Mouse (Mus musculus): Measurements from ENCODE around the gene Ttc28. TPM values are rescaled to one million over a fixed set of nuclear protein-coding genes. Genes with fewer than 3 reads are reported as not detected.

Ttc28 gene
- polyA plus RNA-seq, 1 experiment from 2014 or later: 13.0 TPM

DNA sequence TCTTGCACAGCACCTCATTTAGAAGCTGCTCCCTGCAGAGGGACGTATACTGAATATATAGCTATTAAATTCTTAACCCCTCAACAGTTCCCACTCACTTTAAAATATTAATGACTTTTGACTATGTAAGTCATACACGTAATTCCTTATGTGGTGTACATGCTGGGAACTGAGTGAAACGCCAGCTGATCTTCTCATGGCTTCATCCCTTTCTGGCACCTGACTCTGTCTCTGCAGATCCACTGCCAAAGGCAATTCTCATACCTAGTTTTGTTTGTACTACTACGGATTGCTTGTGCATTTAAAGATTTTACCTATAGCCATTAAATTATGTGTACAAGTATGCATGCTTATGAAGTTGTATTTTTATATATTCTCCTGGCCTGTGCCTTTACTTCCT is 39.9 kb downstream of the Ttc28 start:
- no peak overlapping the region for H3K4me3 ChIP-seq (ENCODE audit: low read depth, low read length)
- WGBS: 88% methylated on average over 4 of the region's 4 CpGs
- DNase-seq (ENCODE audit: low spot score) (no peak), ATAC-seq (replicated peaks; ENCODE audit: low FRiP score, low TSS enrichment, low read depth) (no peak)
- H3K9ac ChIP-seq (ENCODE audit: low read length): no peak overlapping the region
- no peak overlapping the region for H3K4me2 ChIP-seq (ENCODE audit: low read length)
- H3K9me3 ChIP-seq (ENCODE audit: control insufficient read depth, low read length): no peaks in the 10 kb centered on the region
- H3K27ac ChIP-seq (ENCODE audit: low read depth): no peak overlapping the region
- no peaks in the 10 kb centered on the region for H3K27me3 ChIP-seq (replicated peaks; ENCODE audit: control insufficient read depth, insufficient read depth, low read length)
- no peaks in the 10 kb centered on the region for H3K36me3 ChIP-seq (ENCODE audit: control insufficient read depth, insufficient read depth, low read length)
- H3K4me1 ChIP-seq (replicated peaks; ENCODE audit: control insufficient read depth, insufficient read depth, low read length): no peaks in the 10 kb centered on the region

DNA sequence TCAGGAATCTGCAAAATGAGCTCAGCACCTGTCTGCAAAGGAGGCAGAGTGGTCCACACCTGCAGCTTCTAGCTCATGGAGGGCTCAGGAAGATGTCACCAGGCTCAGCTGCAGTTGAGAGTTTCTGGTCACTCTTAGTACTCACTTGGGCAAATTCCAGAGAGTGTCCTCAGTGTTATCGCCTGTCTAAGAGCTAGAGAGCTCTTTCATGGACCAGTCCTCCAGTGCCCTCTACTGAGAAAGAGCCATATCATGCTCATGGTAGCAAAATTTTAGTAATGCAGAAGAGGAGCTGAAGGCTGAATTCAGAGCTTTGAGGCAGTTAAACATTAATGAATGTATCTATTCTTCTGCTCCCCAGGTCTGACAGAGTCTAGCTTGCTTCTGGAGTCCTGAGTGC is 43.7 kb downstream of the Ttc28 start:
- no peak overlapping the region for H3K4me2 ChIP-seq (ENCODE audit: low read length)
- no peak overlapping the region for H3K4me3 ChIP-seq (ENCODE audit: low read depth, low read length)
- H3K4me1 ChIP-seq (replicated peaks; ENCODE audit: control insufficient read depth, insufficient read depth, low read length): no peaks in the 10 kb centered on the region
- H3K27ac ChIP-seq (ENCODE audit: low read depth): no peak overlapping the region
- no peaks in the 10 kb centered on the region for H3K36me3 ChIP-seq (ENCODE audit: control insufficient read depth, insufficient read depth, low read length)
- DNase-seq (ENCODE audit: low spot score) (no peak), ATAC-seq (replicated peaks; ENCODE audit: low FRiP score, low TSS enrichment, low read depth) (no peak)
- WGBS: 17% methylated on average over 1 of the region's 1 CpGs
- H3K27me3 ChIP-seq (replicated peaks; ENCODE audit: control insufficient read depth, insufficient read depth, low read length): no peaks in the 10 kb centered on the region
- no peaks in the 10 kb centered on the region for H3K9me3 ChIP-seq (ENCODE audit: control insufficient read depth, low read length)
- no peak overlapping the region for H3K9ac ChIP-seq (ENCODE audit: low read length)

DNA sequence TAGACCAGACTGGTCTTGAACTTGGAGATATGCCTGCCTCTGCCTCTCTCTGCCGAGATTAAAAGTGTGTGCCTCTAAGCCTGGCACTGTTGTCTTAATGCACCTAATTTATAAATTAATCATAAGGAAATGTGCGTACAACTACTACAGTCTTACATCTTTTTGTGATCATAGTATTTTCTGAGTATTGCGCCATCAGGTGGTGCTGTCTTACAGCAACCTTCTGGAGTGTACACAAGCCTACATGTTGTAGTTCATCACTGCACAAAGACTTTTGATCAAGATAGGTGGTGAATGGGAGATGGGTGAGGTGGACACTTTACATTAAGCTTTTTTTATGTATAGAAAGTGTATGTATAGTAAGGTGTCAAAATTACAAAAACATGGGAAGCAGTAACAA is 45.0 kb downstream of the Ttc28 start:
- H3K36me3 ChIP-seq (ENCODE audit: control insufficient read depth, insufficient read depth, low read length): no peaks in the 10 kb centered on the region
- WGBS: 91% methylated on average over 3 of the region's 3 CpGs
- no peaks in the 10 kb centered on the region for H3K27me3 ChIP-seq (replicated peaks; ENCODE audit: control insufficient read depth, insufficient read depth, low read length)
- DNase-seq (ENCODE audit: low spot score) (no peak), ATAC-seq (replicated peaks; ENCODE audit: low FRiP score, low TSS enrichment, low read depth) (no peak)
- H3K9me3 ChIP-seq (ENCODE audit: control insufficient read depth, low read length): no peaks in the 10 kb centered on the region
- no peak overlapping the region for H3K4me3 ChIP-seq (ENCODE audit: low read depth, low read length)
- no peak overlapping the region for H3K9ac ChIP-seq (ENCODE audit: low read length)
- no peak overlapping the region for H3K27ac ChIP-seq (ENCODE audit: low read depth)
- H3K4me1 ChIP-seq (replicated peaks; ENCODE audit: control insufficient read depth, insufficient read depth, low read length): no peaks in the 10 kb centered on the region
- no peak overlapping the region for H3K4me2 ChIP-seq (ENCODE audit: low read length)

DNA sequence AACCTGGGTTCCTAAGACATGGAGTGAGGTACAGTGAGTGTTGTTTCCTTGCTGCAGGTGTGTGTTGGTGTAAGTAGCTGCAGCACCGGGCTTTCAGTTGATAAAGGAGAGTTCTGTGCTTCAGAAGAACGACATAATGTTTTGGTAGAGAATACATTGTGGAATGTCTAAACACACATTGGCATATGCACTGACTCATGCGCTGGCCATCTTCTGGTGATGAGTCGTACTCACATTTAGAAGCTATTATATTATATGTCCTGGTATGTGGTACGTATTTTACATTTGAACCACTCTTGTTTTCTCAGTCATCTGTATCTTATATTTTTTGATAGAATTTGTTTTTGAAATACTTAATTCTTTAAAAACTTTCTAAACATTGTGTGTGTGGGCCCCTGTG is 46.2 kb downstream of the Ttc28 start:
- Histone ChIP-seq H3K27ac (ENCODE audit: low read depth) (no peak overlapping the region), H3K4me1 (replicated peaks; ENCODE audit: control insufficient read depth, insufficient read depth, low read length) (no peaks in the 10 kb centered on the region), H3K4me2 (ENCODE audit: low read length) (no peak overlapping the region), H3K27me3 (replicated peaks; ENCODE audit: control insufficient read depth, insufficient read depth, low read length) (no peaks in the 10 kb centered on the region), H3K4me3 (ENCODE audit: low read depth, low read length) (no peak overlapping the region), H3K9me3 (ENCODE audit: control insufficient read depth, low read length) (no peaks in the 10 kb centered on the region), H3K9ac (ENCODE audit: low read length) (no peak overlapping the region), H3K36me3 (ENCODE audit: control insufficient read depth, insufficient read depth, low read length) (no peaks in the 10 kb centered on the region)
- WGBS: 72% methylated on average over 5 of the region's 5 CpGs
- ATAC-seq (replicated peaks; ENCODE audit: low FRiP score, low TSS enrichment, low read depth) (no peak), DNase-seq (ENCODE audit: low spot score) (no peak)

DNA sequence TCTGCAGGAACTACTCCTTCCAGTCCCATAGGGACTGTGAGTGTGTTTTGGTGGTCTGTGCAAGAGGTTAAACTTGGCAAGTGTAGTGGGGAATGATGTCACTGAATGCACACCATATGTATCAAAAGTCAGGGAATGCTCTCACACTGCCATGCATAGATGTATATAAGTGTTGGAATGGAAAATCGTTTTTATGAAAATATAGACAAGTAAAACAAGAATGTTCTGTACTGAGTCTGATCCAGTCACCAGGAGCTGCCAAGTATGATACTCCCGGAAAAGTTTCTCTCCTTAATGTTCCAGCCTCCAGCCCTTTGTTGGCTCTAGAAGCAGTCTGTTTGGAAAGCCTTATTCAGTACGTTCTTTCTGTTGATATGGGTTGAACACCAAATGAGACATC is 48.7 kb downstream of the Ttc28 start:
- Histone ChIP-seq H3K9ac (ENCODE audit: low read length) (no peak overlapping the region), H3K27me3 (replicated peaks; ENCODE audit: control insufficient read depth, insufficient read depth, low read length) (no peaks in the 10 kb centered on the region), H3K9me3 (ENCODE audit: control insufficient read depth, low read length) (no peaks in the 10 kb centered on the region), H3K27ac (ENCODE audit: low read depth) (no peak overlapping the region), H3K4me2 (ENCODE audit: low read length) (no peak overlapping the region), H3K36me3 (ENCODE audit: control insufficient read depth, insufficient read depth, low read length) (no peaks in the 10 kb centered on the region), H3K4me1 (replicated peaks; ENCODE audit: control insufficient read depth, insufficient read depth, low read length) (no peaks in the 10 kb centered on the region), H3K4me3 (ENCODE audit: low read depth, low read length) (no peak overlapping the region)
- no peak for ATAC-seq (replicated peaks; ENCODE audit: low FRiP score, low TSS enrichment, low read depth)
- WGBS: 63% methylated on average over 3 of the region's 3 CpGs
- DNase-seq (ENCODE audit: low spot score): no peak

DNA sequence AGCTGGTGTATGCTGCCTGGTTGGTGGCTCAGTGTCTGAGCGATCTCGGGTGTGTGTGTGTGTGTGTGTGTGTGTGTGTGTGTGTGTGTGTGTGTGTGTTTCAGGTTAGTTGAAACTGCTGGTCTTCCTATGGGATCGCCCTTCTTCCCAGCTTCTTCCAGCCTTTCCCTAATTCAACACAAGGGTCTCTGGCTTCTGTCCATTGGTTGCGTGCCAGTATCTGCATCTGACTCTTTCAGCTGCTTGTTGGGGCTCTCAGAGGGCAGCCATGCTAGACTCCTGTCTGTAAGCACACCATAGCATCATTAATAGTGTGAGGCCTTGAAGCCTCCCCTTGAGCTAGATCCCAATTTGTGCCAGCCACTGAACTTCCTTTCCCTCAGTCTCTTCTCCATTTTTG is 49.7 kb downstream of the Ttc28 start:
- H3K36me3 ChIP-seq (ENCODE audit: control insufficient read depth, insufficient read depth, low read length): no peaks in the 10 kb centered on the region
- no peak overlapping the region for H3K9ac ChIP-seq (ENCODE audit: low read length)
- H3K9me3 ChIP-seq (ENCODE audit: control insufficient read depth, low read length): no peaks in the 10 kb centered on the region
- 74% methylated on average over 4 of the region's 4 CpGs for WGBS
- no peak overlapping the region for H3K4me3 ChIP-seq (ENCODE audit: low read depth, low read length)
- H3K27me3 ChIP-seq (replicated peaks; ENCODE audit: control insufficient read depth, insufficient read depth, low read length): no peaks in the 10 kb centered on the region
- no peak overlapping the region for H3K27ac ChIP-seq (ENCODE audit: low read depth)
- ATAC-seq (replicated peaks; ENCODE audit: low FRiP score, low TSS enrichment, low read depth) (no peak), DNase-seq (ENCODE audit: low spot score) (no peak)
- no peak overlapping the region for H3K4me2 ChIP-seq (ENCODE audit: low read length)
- no peaks in the 10 kb centered on the region for H3K4me1 ChIP-seq (replicated peaks; ENCODE audit: control insufficient read depth, insufficient read depth, low read length)

DNA sequence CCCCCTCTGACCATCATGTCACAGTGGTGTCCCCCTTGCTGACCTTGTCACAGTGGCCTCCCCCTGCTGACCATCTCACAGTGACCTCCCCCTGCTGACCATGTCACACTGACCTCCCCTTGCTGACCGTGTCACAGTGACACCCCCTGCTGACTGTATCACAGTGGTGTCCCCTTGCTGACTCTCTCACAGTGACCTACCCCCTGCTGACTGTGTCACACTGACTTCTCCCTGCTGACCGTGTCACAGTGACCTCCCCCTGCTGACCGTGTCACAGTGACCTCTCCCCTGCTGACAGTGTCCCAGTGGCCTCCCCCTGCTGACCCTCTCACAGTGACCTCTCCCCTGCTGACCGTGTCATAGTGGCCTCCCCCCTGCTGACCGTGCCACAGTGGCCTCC is 57.0 kb downstream of the Ttc28 start:
- no peaks in the 10 kb centered on the region for H3K9me3 ChIP-seq (ENCODE audit: control insufficient read depth, low read length)
- no peak overlapping the region for H3K9ac ChIP-seq (ENCODE audit: low read length)
- H3K4me2 ChIP-seq (ENCODE audit: low read length): no peak overlapping the region
- no peak overlapping the region for H3K27ac ChIP-seq (ENCODE audit: low read depth)
- no peak for ATAC-seq (replicated peaks; ENCODE audit: low FRiP score, low TSS enrichment, low read depth)
- H3K4me3 ChIP-seq (ENCODE audit: low read depth, low read length): no peak overlapping the region
- H3K4me1 ChIP-seq (replicated peaks; ENCODE audit: control insufficient read depth, insufficient read depth, low read length): no peaks in the 10 kb centered on the region
- no peak for DNase-seq (ENCODE audit: low spot score)
- H3K36me3 ChIP-seq (ENCODE audit: control insufficient read depth, insufficient read depth, low read length): no peaks in the 10 kb centered on the region
- 68% methylated on average over 5 of the region's 5 CpGs for WGBS
- H3K27me3 ChIP-seq (replicated peaks; ENCODE audit: control insufficient read depth, insufficient read depth, low read length): no peaks in the 10 kb centered on the region

DNA sequence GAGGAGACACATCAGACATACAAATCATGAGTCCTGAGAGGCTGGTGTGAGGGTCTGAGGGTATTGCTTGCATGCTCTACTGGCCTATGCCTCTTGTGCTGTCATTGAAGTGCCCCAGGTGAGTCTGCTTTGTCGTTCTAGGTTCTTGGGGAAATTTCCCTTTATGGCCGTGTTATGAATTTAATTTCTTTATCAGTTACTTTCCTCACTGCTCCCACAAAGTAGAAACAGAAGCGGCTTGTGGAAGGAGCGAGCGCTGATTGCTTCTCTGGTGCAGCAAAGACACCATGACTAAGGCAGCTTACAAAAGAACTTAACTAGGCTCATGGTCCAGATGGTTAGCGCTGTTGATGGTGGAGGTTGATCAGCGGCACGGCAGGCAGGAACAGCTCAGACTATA is 64.7 kb downstream of the Ttc28 start:
- H3K4me3 ChIP-seq (ENCODE audit: low read depth, low read length): no peak overlapping the region
- no peak overlapping the region for H3K9ac ChIP-seq (ENCODE audit: low read length)
- no peak overlapping the region for H3K4me2 ChIP-seq (ENCODE audit: low read length)
- H3K27me3 ChIP-seq (replicated peaks; ENCODE audit: control insufficient read depth, insufficient read depth, low read length): no peaks in the 10 kb centered on the region
- 89% methylated on average over 8 of the region's 8 CpGs for WGBS
- DNase-seq (ENCODE audit: low spot score): no peak
- H3K4me1 ChIP-seq (replicated peaks; ENCODE audit: control insufficient read depth, insufficient read depth, low read length): no peaks in the 10 kb centered on the region
- no peak overlapping the region for H3K27ac ChIP-seq (ENCODE audit: low read depth)
- ATAC-seq (replicated peaks; ENCODE audit: low FRiP score, low TSS enrichment, low read depth): no peak
- no peaks in the 10 kb centered on the region for H3K9me3 ChIP-seq (ENCODE audit: control insufficient read depth, low read length)
- H3K36me3 ChIP-seq (ENCODE audit: control insufficient read depth, insufficient read depth, low read length): no peaks in the 10 kb centered on the region

DNA sequence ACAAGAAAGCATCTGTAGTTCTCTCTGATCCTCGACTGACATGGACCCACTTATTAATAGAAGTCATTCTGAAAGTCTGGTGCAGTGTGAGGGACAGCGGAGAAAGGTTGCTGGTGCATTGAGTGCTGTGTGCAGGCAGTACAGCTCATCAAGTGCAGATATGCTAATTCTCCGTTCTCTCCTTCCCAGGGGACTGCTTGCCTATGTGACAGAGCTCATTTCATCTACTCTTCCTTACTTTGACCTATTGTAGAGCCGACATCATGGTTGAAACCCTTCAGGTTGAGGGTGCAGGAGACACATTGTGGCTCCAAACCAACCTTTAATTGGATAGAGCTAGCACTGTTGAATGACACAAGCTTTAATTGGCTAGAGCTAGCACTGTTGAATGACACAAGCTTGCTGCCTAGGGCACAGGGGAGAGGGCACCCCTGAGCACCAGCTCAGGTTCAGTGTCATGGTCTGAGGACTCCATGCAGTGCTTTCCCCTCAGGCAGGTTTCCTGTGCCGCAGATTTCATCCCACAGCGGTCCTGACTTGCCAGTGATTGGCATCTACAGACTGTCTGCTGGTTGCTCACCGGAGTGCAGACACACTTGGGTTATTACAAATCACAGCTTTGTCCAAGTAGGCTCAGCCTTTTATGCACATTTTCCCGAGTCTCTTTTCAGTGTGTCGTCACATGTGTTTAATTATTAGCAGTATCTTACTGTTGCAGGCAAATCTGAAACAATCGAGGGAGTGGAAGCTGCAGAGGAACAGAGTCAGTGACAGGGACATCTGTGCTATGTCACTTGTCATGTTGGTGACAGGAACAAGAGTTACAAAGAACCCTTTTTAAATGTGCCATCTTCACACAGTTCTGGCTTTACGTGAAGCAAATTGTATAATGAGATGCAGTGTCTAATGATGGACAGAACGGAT is 69.1 kb downstream of the Ttc28 start:
- DNase-seq (ENCODE audit: low spot score): no peak
- no peak for ATAC-seq (replicated peaks; ENCODE audit: low FRiP score, low TSS enrichment, low read depth)
- WGBS: 69% methylated on average over 12 of the region's 12 CpGs
- Histone ChIP-seq H3K4me1 (replicated peaks; ENCODE audit: control insufficient read depth, insufficient read depth, low read length) (no peaks in the 10 kb centered on the region), H3K27ac (ENCODE audit: low read depth) (no peak overlapping the region), H3K9ac (ENCODE audit: low read length) (no peak overlapping the region), H3K9me3 (ENCODE audit: control insufficient read depth, low read length) (no peaks in the 10 kb centered on the region), H3K36me3 (ENCODE audit: control insufficient read depth, insufficient read depth, low read length) (no peaks in the 10 kb centered on the region), H3K4me2 (ENCODE audit: low read length) (no peak overlapping the region), H3K27me3 (replicated peaks; ENCODE audit: control insufficient read depth, insufficient read depth, low read length) (no peaks in the 10 kb centered on the region), H3K4me3 (ENCODE audit: low read depth, low read length) (no peak overlapping the region)

Data from intestine, embryonic 14.5 days (tissue).